Mouse (Mus musculus) testis, adult 2 months (tissue): ENCODE data around the gene 0610010K14Rik.
A peak's percentile ranks its signal among the peaks of the same experiment; 100 is the strongest.

Experiments used
- CTCF ChIP-seq: fragments of 200-500 bp; IDR thresholded peaks from 2 replicates; pipeline ENCODE4 v1.5.1; 2012; ENCODE audit warnings: low read depth, mild to moderate bottlenecking, inconsistent platforms, low read length, moderate library complexity; ENCODE audit not compliant: control insufficient read depth, insufficient read depth, insufficient replicate concordance
- POLR2A ChIP-seq: fragments of 200-500 bp; IDR thresholded peaks from 2 replicates; pipeline ENCODE4 v1.6.1; 2012; ENCODE audit warnings: low read depth, mild to moderate bottlenecking, inconsistent platforms, low read length, moderate library complexity; ENCODE audit not compliant: control insufficient read depth

DNA sequence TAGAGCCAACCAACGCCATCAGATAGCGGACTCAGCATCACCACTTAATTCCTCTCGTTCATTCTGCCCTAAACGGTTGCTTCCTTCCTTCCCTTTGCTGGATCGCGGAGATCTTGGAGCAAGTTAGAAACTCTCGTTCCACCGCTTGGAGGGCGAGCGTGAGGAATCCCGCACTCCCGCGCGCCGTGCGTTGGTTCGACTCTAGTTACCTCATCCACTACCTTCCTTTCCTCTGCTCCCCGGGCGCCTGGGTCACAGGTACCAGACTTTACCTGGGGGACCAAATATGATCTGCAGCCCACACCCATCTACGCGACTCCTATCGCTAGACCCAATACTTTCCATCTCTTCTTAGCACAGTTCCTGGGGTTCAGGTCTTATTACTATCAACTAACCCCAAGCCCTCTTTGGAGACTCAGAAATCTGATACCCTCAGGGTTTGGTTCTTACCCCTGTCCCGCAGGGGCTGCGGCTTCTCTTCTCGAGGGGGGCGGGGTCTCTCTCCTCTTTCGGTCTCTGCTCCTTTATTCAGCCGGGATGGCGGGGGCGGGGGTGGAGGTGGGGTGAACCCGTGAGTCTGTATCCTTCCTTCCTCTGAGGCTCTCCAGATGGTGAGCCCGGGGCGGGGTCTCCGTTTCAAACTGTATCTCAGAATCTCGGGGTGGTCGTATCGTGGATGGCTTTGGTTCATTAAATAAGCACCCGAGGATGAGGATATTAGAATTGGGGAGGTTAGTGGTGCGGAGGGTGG, 8.3 kb downstream of the 0610010K14Rik start, which contains the start of gene Bcl6b:
- TF ChIP-seq POLR2A (peak; percentile 15; the same call in 1 of the 2 replicates), CTCF (no peak)
